9 mouse cellular contexts compared by ENCODE assay signal in genomic region chr10:128369218-128369543, GRCm38 (mm10). TPM values are rescaled to one million over a fixed set of nuclear protein-coding genes. Genes with fewer than 3 reads are reported as not detected.
DNase-seq lines count a peak whose midpoint lies in the region; ATAC-seq and TF ChIP-seq lines count a peak whose summit lies in the region.
"Had no signal": no experiment of that assay in that cellular context is flagged by ENCODE, and none has a peak within 500 bp of the region (broad histone marks: within the 10 kb centered on the region; RNA-seq: fewer than 3 reads in every experiment).

No protein-coding gene starts in this region.

- 4% methylated on average over 9 of the region's 9 CpGs for WGBS in kidney, postnatal 0 days
- WGBS in hindbrain, embryonic 15.5 days = 4% methylated on average over 9 of the region's 9 CpGs
- WGBS in midbrain, embryonic 15.5 days = 2% methylated on average over 9 of the region's 9 CpGs

- ATAC-seq in kidney, postnatal 0 days (replicated peaks; ENCODE audit: low FRiP score, low read depth) = no peak
- ATAC-seq in hindbrain, embryonic 15.5 days (ENCODE audit: low FRiP score, low read depth) = no peak; the same call in 1 of the 2 replicates
- no peak for ATAC-seq in midbrain, embryonic 15.5 days (replicated peaks)

- 0 out of 2 replicates have a peak, but pooled peaks cover 7% of the 10 kb centered on the region for H3K4me1 ChIP-seq in kidney, postnatal 0 days (replicated peaks; ENCODE audit: insufficient read depth, low read length)
- H3K4me1 ChIP-seq in cortical plate, adult 2 months (ENCODE audit: control insufficient read depth, insufficient read depth, low read length) = peaks cover 2% of the 10 kb centered on the region; the same call in 1 of the 2 replicates
- H3K4me1 ChIP-seq in hindbrain, embryonic 15.5 days (replicated peaks) = peaks cover 19% of the 10 kb centered on the region
- H3K4me1 ChIP-seq in midbrain, embryonic 15.5 days = peaks cover 24% of the 10 kb centered on the region

- peak overlapping the region; percentile 72 for H3K4me3 ChIP-seq in kidney, postnatal 0 days (replicated peaks; ENCODE audit: low read depth, low read length)
- H3K4me3 ChIP-seq in cortical plate, adult 2 months (ENCODE audit: insufficient read depth, low read length) = peak overlapping the region; percentile 87
- H3K4me3 ChIP-seq in hindbrain, embryonic 15.5 days = peak overlapping the region; percentile 89
- peak overlapping the region; percentile 79 for H3K4me3 ChIP-seq in midbrain, embryonic 15.5 days

- peak overlapping the region; percentile 94 for H3K27ac ChIP-seq in kidney, postnatal 0 days
- H3K27ac ChIP-seq in cortical plate, adult 2 months (ENCODE audit: insufficient read depth, low read length) = peak overlapping the region; percentile 88
- peak overlapping the region; percentile 97 for H3K27ac ChIP-seq in hindbrain, embryonic 15.5 days (replicated peaks)
- peak overlapping the region; percentile 96 for H3K27ac ChIP-seq in midbrain, embryonic 15.5 days

- no peak for DNase-seq in kidney, postnatal 0 days (ENCODE audit: low spot score)
- DNase-seq in kidney, postnatal 25 days = no peak
- no peak for DNase-seq in gastrocnemius, postnatal 10 days
- DNase-seq in spleen, postnatal 4 days (ENCODE audit: low spot score in 2 of 2) = no peak
- no peak for DNase-seq in thymus, postnatal 0 days (ENCODE audit: low spot score)

- peak overlapping the region; percentile 73 for H3K9ac ChIP-seq in kidney, postnatal 0 days (ENCODE audit: low read depth, low read length)
- H3K9ac ChIP-seq in hindbrain, embryonic 15.5 days = peak overlapping the region; percentile 65
- H3K9ac ChIP-seq in midbrain, embryonic 15.5 days = peak overlapping the region; percentile 73

- TF ChIP-seq CTCF in kidney, postnatal 0 days (IDR thresholded peaks at IDR 0.05; ENCODE audit: low read depth) = no peak
- TF ChIP-seq CTCF in cortical plate, adult 2 months (IDR thresholded peaks at IDR 0.05; ENCODE audit: extremely low read depth, insufficient read depth, low read length) = no peak

- H3K4me2 ChIP-seq in kidney, postnatal 0 days (ENCODE audit: low read length) = peak overlapping the region; percentile 73
- H3K4me2 ChIP-seq in hindbrain, embryonic 15.5 days = peak overlapping the region; percentile 92
- H3K4me2 ChIP-seq in midbrain, embryonic 15.5 days = peak overlapping the region; percentile 70

- H3K9me3 ChIP-seq in kidney, postnatal 0 days (replicated peaks; ENCODE audit: low read length) = no peaks in the 10 kb centered on the region
- H3K9me3 ChIP-seq in hindbrain, embryonic 15.5 days = no peaks in the 10 kb centered on the region
- H3K9me3 ChIP-seq in midbrain, embryonic 15.5 days = no peaks in the 10 kb centered on the region

- H3K36me3 ChIP-seq in kidney, postnatal 0 days (ENCODE audit: insufficient read depth, low read length) = 0 out of 2 replicates have a peak, but pooled peaks cover 7% of the 10 kb centered on the region
- peaks cover 7% of the 10 kb centered on the region for H3K36me3 ChIP-seq in hindbrain, embryonic 15.5 days
- 0 out of 2 replicates have a peak, but pooled peaks cover 3% of the 10 kb centered on the region for H3K36me3 ChIP-seq in midbrain, embryonic 15.5 days (replicated peaks)

- no peaks in the 10 kb centered on the region for H3K27me3 ChIP-seq in kidney, postnatal 0 days (ENCODE audit: insufficient read depth, low read length)
- H3K27me3 ChIP-seq in hindbrain, embryonic 15.5 days = no peaks in the 10 kb centered on the region
- no peaks in the 10 kb centered on the region for H3K27me3 ChIP-seq in midbrain, embryonic 15.5 days (replicated peaks)

- TF ChIP-seq POLR2A in cortical plate, adult 2 months (IDR thresholded peaks at IDR 0.05; ENCODE audit: extremely low read depth, insufficient read depth, low read length) = no peak; the same call in 1 of the 2 replicates

RNA-seq across cellular contexts. Expression of gene Coq10a, which starts 0.4 kb away (rescaled TPM):
- polyA plus RNA-seq in kidney, postnatal 0 days (2015; fragmentation: Nextera tagmentation; extraction: Ambion mirVana) = 18.3 and 19.7 TPM in 2 replicates
- polyA plus RNA-seq in cortical plate, adult 2 months (2012; rRNA removed) = 101 and 103 TPM in 2 replicates
- polyA plus RNA-seq in hindbrain, embryonic 15.5 days (2015; fragmentation: Nextera tagmentation; extraction: Ambion mirVana) = 38.7 and 41.9 TPM in 2 replicates
- polyA plus RNA-seq in midbrain, embryonic 15.5 days (2015; fragmentation: Nextera tagmentation; extraction: Ambion mirVana) = 42.6 and 44.2 TPM in 2 replicates
- total RNA-seq in gastrocnemius, postnatal 10 days (2021) = 100 to 1,000 TPM; 170 to 198 TPM
- 17.1 and 21.8 TPM in 2 replicates for polyA plus RNA-seq in thymus, postnatal 0 days (2015; fragmentation: Nextera tagmentation; extraction: Ambion mirVana)

RNA-seq across cellular contexts. Expression of gene Ankrd52, which starts 7.7 kb away (rescaled TPM):
- polyA plus RNA-seq in kidney, postnatal 0 days (2015; fragmentation: Nextera tagmentation; extraction: Ambion mirVana) = 6.2 TPM in 2 replicates
- polyA plus RNA-seq in cortical plate, adult 2 months (2012; rRNA removed) = 30.0 and 30.4 TPM in 2 replicates
- 10.9 and 13.8 TPM in 2 replicates for polyA plus RNA-seq in hindbrain, embryonic 15.5 days (2015; fragmentation: Nextera tagmentation; extraction: Ambion mirVana)
- 15.0 and 15.6 TPM in 2 replicates for polyA plus RNA-seq in midbrain, embryonic 15.5 days (2015; fragmentation: Nextera tagmentation; extraction: Ambion mirVana)
- total RNA-seq in gastrocnemius, postnatal 10 days (2021) = 10 to 100 TPM; 47.3 to 50.9 TPM
- 7.4 and 9.9 TPM in 2 replicates for polyA plus RNA-seq in thymus, postnatal 0 days (2015; fragmentation: Nextera tagmentation; extraction: Ambion mirVana)

RNA-seq across cellular contexts. Expression of gene Cs, which starts 31.6 kb away (rescaled TPM):
- polyA plus RNA-seq in kidney, postnatal 0 days (2015; fragmentation: Nextera tagmentation; extraction: Ambion mirVana) = 167 and 195 TPM in 2 replicates
- 224 and 233 TPM in 2 replicates for polyA plus RNA-seq in cortical plate, adult 2 months (2012; rRNA removed)
- 267 and 278 TPM in 2 replicates for polyA plus RNA-seq in hindbrain, embryonic 15.5 days (2015; fragmentation: Nextera tagmentation; extraction: Ambion mirVana)
- 256 and 257 TPM in 2 replicates for polyA plus RNA-seq in midbrain, embryonic 15.5 days (2015; fragmentation: Nextera tagmentation; extraction: Ambion mirVana)
- 100 to 1,000 TPM; 483 to 549 TPM for total RNA-seq in gastrocnemius, postnatal 10 days (2021)
- polyA plus RNA-seq in thymus, postnatal 0 days (2015; fragmentation: Nextera tagmentation; extraction: Ambion mirVana) = 154 and 157 TPM in 2 replicates

RNA-seq across cellular contexts. Expression of gene Slc39a5, which starts 31.8 kb away (rescaled TPM):
- polyA plus RNA-seq in kidney, postnatal 0 days (2015; fragmentation: Nextera tagmentation; extraction: Ambion mirVana) = 56.0 and 64.8 TPM in 2 replicates
- 0.51 and 0.73 TPM in 2 replicates for polyA plus RNA-seq in cortical plate, adult 2 months (2012; rRNA removed)
- polyA plus RNA-seq in hindbrain, embryonic 15.5 days (2015; fragmentation: Nextera tagmentation; extraction: Ambion mirVana) = 0.21 and 0.83 TPM in 2 replicates
- polyA plus RNA-seq in midbrain, embryonic 15.5 days (2015; fragmentation: Nextera tagmentation; extraction: Ambion mirVana) = not detected in 2 replicates
- total RNA-seq in gastrocnemius, postnatal 10 days (2021) = not detected
- polyA plus RNA-seq in thymus, postnatal 0 days (2015; fragmentation: Nextera tagmentation; extraction: Ambion mirVana) = 0.38 and 0.44 TPM in 2 replicates
- total RNA-seq: gastrocnemius, postnatal 36 days had no signal

RNA-seq across cellular contexts. Expression of gene Nabp2, which starts 42.1 kb away (rescaled TPM):
- 82.4 and 85.5 TPM in 2 replicates for polyA plus RNA-seq in kidney, postnatal 0 days (2015; fragmentation: Nextera tagmentation; extraction: Ambion mirVana)
- 79.4 and 83.4 TPM in 2 replicates for polyA plus RNA-seq in cortical plate, adult 2 months (2012; rRNA removed)
- 137 and 141 TPM in 2 replicates for polyA plus RNA-seq in hindbrain, embryonic 15.5 days (2015; fragmentation: Nextera tagmentation; extraction: Ambion mirVana)
- polyA plus RNA-seq in midbrain, embryonic 15.5 days (2015; fragmentation: Nextera tagmentation; extraction: Ambion mirVana) = 146 and 147 TPM in 2 replicates
- 10 to 100 TPM; 50.7 to 51.3 TPM for total RNA-seq in gastrocnemius, postnatal 10 days (2021)
- 59.0 and 68.0 TPM in 2 replicates for polyA plus RNA-seq in thymus, postnatal 0 days (2015; fragmentation: Nextera tagmentation; extraction: Ambion mirVana)
